Mouse (Mus musculus) olfactory bulb, adult 2 months (tissue): ENCODE measurements at regions not wholly inside any gene's neighbourhood (a gene's known extent, or its start where the extent isn't known, plus 50 kb on each side); places are given as distances from the start of the nearest gene placed in this dataset.

Experiments
- CTCF ChIP-seq: fragments of 200-500 bp; IDR thresholded peaks from 2 replicates; pipeline ENCODE4 v1.5.1; 2012; ENCODE audit warnings: low read depth, mild to moderate bottlenecking, low read length, moderate library complexity; ENCODE audit not compliant: insufficient read depth
- POLR2A ChIP-seq: fragments of 200-500 bp; IDR thresholded peaks from 2 replicates; pipeline ENCODE4 v1.6.1; 2012; ENCODE audit warnings: mild to moderate bottlenecking, low read depth, low read length, moderate library complexity; ENCODE audit not compliant: insufficient read depth

DNA sequence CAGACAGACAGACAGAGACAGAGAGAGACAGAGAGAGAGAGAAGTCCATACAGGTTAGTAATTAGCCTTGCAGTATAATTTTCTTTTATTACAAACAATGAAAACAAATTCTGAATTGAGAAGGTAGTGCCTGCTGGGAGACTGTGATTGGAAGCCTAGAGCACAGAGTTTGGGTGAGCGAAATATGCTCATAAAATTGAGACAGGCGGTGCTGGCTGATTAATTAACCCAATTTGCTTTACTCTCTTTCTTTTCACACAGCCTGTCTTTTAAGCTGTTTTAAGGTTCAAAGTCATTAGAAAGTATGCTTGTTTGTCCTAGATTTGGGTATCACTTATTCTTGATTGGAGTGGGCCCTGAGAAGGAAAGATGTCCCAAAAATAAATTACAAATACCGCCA, 816.1 kb downstream of the Car8 start:
- TF ChIP-seq CTCF (no peak), POLR2A (no peak)
